Mouse (Mus musculus): ENCODE results near the gene Hhat. TPM values are rescaled to one million over a fixed set of nuclear protein-coding genes. Genes with fewer than 3 reads are reported as not detected.

The Hhat gene
- total RNA-seq (2021), result 1 to 10 TPM; 2.7 to 4.8 TPM
- long read RNA-seq, experiment 1, partial matches to known transcripts, result 0 of 1 reads
- long read RNA-seq, experiment 1, other reads (novel, unspliced or antisense), result 0 of 1 reads
- long read RNA-seq, experiment 2, partial matches to known transcripts, result 3 of 10 reads
- long read RNA-seq, experiment 2, other reads (novel, unspliced or antisense), result 3 of 10 reads

DNA sequence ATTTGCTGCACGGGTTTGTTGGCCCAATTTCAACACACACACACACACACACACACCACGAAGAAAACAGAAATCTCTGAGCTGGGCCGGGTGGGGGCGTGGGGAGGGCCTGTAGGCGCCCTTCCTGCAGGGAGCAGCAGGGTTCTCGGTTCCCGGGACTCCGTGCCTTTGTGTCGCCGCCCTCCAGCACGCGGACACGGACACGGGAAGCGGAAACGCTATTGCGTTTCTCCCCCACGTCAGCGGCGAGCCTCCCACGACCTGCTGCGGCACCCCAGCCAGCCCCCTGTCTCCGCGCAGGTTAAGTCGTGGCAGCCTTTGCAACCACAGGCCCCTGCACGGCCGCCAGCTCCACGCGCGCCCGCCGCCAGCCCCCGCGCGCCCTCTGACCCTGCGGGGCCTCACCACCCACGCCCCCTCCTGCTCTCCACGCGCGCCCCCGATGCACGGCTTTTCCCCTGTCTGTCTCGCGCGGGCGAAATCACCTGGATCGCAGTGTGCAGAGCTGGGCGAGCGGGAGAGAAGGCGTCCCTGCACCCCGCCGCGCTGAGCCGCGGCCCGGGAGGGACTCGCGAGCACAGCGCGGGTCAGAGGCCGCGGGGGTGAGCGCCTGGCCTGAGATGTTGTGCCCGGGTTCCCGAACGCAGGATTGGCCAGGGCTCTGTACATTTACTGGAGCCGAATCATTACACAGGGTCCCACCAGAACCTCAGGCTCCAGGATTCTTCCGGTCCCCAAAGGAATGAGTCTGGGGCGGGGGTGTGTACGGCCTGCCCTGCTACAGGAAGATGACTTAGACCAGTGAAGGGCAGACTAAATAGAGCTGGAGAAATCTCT lies at the start of gene Hhat:
Gene Hhat, minus strand, starts transcription at position 729 of the 837 bp plus-strand sequence.
- DNase-seq (ENCODE audit: low spot score in 2 of 2), result peak; percentile 67 to 71

DNA sequence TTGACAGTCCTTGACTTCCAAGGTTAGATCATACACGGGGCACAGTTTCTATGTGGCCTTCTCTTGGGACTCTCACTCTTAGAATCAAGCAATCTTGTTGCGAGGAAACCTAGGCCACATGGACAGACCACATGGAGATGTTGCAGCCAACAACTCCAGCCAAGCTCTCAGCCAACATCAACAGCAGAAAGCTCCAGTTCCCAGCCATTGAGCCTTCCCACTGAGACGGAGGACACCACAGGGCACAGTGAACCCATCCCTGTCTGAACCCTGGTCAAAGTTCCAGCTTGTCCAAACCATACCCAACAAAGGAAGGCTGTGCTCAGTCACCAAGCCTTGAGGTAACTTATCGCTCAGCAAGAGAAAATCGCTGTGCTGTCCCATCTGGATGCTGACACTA lies 47.3 kb upstream of the Hhat start:
- no peak for DNase-seq (ENCODE audit: low spot score in 2 of 2)

DNA sequence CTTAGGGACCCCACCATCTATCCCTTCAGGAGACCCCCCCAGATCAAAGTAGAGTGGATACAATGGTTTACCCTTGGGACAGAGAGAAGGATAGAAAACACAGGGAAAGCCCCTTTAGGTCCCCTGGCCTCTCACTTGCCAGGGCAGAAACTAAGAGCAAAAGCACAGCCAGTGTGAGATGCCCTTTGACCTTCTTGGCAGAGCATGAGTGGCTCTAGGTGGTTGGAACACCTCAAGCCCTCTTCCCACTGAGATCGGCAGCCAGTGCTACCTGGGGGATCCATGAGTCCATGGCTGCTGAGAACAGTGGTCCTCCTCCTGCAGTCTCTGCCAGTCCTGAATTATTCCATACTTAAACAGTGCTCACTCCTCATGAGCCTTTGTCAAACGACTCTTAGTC lies 44.8 kb upstream of the Hhat start:
- no peak for DNase-seq (ENCODE audit: low spot score in 2 of 2)

DNA sequence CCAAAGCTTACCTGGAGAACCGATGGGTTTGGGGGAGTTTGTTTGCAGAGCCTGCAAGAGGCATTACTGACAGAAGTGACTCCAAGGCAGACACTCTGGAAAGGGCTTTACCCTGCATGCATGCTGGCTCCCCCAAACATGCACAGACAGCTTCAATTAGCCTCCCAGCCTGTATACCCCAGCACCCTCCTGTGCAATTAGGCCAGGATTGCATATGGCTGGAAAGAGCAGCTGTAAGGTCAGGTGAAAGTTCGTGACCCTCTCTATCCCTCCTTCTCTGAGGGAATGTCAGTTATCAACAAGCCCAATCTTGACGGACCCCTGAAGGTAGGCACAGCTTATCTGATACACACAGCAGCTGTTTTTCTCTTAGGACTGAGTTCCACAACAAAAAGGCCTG lies 43.7 kb upstream of the Hhat start:
- no peak for DNase-seq (ENCODE audit: low spot score in 2 of 2)

- no peak for DNase-seq (ENCODE audit: low spot score in 2 of 2)
Observed at GRCm38 (mm10) chr1:192812758-192813157, 41.7 kb upstream of the Hhat start.

DNA sequence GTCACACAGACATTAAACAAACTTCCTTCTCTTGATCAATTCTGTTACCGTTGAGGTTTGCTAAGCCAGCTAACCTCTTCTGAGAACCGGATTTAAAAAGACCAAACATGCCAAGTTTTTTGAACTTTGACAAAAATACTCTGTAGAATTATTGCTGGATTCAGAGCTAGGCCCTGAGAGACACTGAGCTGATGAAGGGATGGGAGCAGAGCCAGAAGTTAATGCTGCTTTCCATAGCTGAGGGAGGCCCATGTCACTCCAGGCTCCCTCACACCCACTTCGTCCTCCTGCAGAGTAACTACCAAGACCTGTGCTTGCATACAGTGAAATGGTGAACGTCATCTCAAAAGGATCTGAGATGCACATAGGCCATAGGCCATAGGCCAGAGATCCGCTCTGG lies 41.3 kb upstream of the Hhat start:
- no peak for DNase-seq (ENCODE audit: low spot score in 2 of 2)

DNA sequence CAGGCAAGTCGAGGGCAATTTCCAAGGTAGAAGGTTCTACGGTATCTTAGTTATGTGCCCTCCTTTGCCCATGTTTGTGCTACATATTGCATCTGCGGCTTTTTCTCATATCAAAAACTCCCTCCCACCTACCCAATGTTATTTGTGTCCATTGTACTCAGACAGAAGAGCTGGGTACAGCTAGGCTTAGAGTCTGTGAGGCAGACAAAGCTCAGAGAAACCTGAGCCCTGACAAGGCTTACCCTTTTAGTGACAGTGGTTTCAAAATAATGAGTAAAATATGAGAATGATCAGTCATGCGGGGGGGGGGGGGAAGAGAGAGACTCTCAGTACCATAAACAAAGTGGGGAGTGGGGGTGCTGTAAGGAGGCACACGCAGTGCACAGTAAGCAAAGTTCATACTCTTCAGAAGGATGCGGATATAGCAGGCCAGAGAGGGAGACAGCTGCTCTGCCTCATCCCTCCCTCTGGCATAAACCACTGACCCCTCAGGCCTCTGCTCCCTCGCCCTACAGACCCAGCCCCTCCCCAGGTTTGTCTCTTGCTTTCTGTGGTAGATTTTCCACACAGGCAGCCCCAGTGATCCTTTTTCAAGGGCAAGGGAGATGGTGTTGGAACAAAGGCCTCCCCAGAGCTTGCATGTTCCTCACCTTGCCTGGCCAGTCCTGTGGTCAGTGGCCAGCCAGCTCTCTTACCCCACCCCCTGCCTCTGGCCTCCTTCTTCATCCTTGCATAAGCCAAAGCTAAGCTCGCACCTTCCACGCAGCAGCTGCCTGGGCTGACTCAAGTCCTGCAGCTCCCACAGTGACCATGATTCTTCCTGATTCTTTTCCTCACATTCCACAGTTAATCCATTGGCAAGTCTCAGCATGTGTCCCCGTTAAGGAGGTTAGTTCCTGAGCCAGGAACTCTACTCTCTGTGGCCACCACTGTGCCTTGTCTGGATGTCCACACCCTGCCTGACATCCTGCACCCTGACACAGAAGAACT lies 35.4 kb upstream of the Hhat start:
- DNase-seq (ENCODE audit: low spot score in 2 of 2), result no peak

DNA sequence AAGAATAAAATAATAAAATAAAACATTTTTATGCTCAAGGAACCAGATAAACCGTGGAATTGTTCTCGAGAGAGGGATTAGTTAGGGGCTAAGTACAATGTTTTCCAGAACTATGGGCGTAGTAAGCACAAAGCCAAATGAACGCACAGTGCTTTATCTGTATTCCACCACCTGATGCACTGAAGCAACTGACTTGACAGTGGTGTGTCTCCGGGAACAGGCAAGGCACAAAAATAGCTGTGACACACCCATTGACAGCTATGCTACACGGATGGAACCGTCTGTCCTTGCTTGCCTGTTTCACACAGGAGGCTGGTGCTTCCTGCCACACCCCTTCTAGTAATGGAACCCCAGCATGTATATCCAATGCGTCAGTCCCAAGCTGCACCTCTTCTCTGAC lies 29.3 kb upstream of the Hhat start:
- DNase-seq (ENCODE audit: low spot score in 2 of 2), result no peak

DNA sequence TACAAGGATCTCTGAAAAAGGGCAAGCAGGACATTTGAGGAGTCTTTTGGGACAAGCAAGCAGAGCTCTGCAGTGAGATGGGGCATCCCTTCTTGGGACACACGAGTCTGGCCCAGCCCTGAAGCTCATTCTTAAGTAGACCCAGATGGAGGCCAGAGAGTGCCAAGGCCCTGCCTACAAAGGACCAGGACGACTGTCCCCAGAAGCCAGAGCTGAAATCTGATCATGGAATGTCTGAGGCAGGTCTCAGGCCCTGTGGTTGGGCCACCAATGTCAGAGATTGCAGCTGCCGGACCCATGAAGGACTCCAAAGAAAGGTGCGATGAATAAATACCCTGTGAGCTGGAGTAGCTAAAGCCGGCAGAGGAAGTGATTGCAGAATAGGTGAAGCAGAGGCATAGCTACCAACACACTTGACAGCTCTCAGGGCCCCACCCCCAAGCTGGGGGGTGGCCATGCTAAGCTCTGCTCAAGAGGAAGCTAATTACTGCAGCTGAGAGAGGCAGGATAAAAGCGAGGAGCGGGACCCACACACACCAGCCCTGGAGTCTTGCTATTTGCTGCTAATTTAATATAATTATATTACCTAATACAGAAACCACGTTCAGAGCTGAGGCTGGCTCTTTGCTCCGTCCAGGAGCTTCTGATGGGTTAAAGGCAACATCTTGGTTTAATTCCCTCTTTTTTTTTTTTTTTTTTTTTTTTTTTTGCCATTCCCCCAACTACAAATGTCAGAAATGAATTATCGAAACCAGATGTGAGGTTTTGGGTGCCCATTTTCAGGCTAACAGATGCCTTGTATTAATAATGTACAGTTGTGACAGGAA lies 28.4 kb upstream of the Hhat start:
- no peak for DNase-seq (ENCODE audit: low spot score in 2 of 2)

DNA sequence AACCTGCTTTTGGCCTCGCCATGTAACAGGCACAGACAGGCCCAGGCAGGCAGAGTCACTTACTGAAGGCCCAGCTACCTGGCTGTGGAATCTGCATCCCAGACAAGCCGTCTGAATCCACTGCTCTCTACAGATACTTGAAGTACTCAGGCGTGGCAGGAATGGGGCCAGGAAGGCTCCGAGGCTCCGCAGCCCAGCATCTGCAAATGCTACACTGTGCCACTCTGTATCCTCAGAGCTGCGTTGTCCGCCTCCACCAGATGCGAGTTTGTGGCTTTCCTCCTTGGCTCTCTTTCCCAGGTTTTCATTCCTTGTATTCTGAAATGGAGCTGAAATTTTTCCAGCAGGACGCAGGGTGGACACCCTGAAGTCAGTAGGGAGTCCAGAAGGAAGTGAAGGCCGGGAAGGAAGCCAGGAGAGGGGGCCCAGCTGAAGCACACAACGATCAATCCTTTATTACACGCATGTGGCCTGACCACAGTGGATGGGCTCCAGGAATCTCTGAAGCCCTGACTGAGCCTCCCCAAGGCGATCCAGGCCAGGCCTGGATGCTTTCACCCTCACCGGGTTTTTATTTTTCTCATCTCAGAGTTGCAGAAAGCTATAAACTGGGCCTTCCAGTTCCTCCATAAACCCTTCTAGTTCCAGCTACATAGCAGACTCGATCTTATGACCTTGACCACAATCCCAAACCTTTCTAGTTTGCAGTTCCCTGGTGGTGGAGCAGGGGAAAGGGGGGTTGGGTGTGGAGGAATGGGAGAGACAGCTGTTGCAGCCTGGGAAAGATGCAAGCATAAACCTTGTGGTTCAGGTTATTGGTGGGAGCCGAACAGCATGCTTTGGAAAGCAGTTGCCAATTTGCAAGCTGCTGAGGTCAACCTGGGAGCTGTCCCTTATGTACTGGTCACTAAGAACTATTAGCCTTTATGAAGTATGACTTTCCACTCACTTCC lies 27.5 kb upstream of the Hhat start:
- DNase-seq (ENCODE audit: low spot score in 2 of 2), result no peak

DNA sequence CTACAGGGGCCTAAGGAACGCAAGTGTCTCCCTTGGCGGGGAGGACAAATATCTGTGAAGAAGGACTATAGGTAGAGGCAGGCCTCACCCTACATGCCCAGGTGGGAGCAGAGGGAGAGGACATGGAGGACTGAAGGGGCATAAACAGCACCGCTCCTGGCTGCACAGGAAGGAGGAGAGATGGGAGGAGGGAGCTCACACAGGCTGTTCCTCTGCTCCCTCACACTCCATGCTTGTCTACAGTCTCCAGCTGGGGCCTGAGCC lies 25.9 kb upstream of the Hhat start:
- no peak for DNase-seq (ENCODE audit: low spot score in 2 of 2)

DNA sequence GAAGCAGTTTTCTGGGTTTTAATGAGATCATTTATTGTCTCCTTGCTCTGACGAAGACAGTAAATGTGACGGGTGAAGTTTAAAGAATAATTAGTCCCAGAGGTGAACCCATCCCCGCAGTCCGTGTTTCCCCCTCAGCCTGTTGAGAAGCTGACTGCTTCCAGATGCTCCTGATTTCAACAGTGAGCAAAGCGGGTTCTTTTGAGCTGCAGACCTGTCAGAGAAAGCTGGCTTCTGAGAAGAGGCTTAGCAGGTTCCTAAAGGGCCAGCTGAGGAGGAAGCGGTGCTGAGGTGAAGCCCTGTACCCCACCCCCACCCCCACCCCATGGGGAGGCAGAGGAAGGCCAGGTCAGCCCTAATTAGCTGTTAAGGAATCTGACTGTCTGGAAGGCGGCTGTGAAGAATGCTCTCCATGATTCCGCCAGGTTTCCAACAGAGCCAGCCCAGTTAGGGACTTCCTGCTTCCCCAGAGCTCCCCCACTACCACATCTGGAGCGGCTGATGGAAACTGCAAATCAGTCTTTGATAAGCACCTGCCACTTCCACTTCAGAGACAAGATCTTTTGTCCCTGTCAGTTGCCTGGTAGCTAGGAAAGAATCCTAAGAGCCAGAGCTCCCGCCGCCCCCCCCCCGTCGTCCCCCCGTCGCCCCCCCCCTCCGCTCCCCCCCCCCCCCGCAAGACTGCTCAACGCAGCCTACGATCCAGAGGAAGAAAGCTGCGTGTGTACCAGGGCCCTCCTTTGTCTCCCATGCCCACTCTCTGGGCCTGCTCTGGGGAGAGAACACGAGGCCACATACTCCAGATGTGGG lies 25.4 kb upstream of the Hhat start:
- DNase-seq (ENCODE audit: low spot score in 2 of 2), result no peak

DNA sequence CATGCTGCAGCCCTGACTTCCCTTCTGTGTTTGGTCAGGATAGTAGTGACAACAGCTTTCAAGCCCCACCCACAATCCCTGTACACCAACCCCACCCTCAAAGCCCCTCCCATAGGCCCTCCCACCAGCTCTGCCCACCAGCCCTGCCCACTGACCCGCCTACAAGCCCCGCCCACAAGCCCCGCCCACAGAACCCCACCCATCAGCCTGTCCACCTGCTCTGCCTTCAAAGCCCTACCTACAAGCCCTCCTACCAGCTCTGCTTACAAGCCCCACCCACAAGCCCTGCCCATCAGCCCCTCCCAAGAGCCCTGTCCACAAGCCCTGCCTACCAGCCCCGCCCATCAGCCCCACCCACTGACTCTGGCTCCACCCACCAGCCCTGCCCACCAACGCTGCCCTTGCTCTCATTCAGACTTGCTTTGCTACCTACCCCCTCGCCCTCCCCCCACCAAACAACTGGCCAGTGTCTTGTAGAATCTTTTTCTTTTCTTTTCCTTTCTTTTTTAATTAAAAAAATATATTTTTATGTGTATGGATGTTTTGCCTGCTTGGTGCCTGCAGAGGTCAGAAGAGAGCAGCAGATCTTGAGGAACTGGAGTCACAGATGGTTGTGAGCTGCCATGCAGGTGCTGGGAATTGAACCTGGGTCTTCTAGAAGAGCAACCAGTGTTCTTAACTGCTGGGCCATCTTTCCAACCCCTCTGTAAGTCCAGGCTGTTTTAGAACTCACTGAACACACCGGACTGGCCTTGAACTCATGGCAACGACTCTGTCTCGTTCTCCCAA lies 24.1 kb upstream of the Hhat start:
- DNase-seq (ENCODE audit: low spot score in 2 of 2), result no peak

DNA sequence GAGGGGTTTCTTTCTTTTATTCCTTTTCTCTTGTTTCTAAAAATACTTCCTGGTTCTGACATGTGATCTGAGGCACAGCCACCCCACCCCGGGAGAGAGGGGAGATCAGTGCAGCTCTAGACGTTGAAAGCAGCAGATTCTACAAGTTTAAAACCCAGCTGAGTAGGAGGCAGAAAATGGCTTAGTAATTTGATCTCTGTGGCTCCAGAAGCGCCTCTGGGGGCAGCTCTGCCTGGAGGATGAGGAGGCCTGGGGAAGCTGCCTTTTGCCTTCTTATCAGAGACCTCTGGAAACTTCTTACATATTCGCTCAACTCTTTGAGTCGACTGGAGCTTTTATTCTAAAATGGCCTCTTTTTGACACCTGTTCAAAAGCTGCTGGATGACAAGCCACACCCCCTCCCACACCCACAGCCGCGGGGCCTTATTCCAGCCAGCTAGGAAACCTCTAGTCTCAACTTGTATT lies 20.9 kb upstream of the Hhat start:
- DNase-seq (ENCODE audit: low spot score in 2 of 2), result no peak

- DNase-seq (ENCODE audit: low spot score in 2 of 2), result no peak
Observed at GRCm38 (mm10) chr1:192790442-192790841, 19.4 kb upstream of the Hhat start.

DNA sequence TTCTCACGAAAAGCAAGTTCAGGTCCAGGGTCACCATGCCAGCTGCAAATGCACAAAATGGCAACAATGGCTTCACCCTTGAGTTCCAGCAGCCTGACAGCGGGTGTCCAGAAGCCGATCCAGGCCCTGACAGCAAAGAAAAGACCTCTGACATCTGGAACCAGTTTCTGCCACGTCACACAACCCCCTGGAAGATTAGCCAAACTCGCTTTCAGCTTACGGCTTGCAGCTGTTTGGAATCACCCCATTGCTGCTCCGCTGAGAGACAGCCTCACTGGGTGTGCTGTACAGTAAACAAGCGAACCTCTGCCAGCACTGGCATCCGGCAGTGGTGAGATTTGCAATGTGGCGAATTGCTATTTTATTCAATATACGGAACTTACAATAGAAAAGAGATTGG lies 18.8 kb upstream of the Hhat start:
- no peak for DNase-seq (ENCODE audit: low spot score in 2 of 2)

DNA sequence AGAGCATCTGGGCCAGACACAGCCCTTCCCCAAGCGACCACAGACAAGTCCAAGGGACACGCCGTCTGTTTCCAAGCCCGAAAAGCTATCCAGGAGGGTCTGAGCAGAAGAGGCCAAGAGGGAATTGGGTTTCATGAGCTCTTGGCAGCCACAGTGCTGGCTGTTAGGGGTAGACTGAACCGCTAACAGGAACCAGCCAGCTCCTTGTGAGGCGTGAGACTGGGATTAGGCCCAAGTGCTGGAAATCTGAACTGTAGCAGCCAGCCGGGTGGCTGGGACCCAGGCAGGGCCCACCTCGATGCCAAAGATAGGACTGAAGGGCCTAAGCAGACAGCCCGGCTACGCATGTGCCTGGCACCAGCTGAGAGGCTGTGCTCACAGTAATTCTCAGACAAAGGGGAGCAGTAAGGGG lies 18.1 kb upstream of the Hhat start:
- no peak for DNase-seq (ENCODE audit: low spot score in 2 of 2)

GRCm38 (mm10) chr1:192786194-192786593 lies 15.2 kb upstream of the Hhat start:
- no peak for DNase-seq (ENCODE audit: low spot score in 2 of 2)
